Mouse (Mus musculus) forebrain, embryonic 12.5 days (tissue): Measurements from ENCODE around the gene Mcmbp. TPM values are rescaled to one million over a fixed set of nuclear protein-coding genes. Genes with fewer than 3 reads are reported as not detected.

Experiments
- ATAC-seq: fragments of 200-750 bp; cut with Nextera tagmentation; 2 replicates; pipeline ENCODE4 v1.8.0; 2017; ENCODE audit warnings: moderate TSS enrichment; ENCODE audit not compliant: low FRiP score
- H3K27ac ChIP-seq: fragments of 300-500 bp; sonication (generic); 2 replicates; pipeline ENCODE4 v1.5.1; 2016; ENCODE audit warnings: mild to moderate bottlenecking
- H3K27me3 ChIP-seq: fragments of 300-500 bp; sonication (generic); 2 replicates; pipeline ENCODE4 v1.6.1; 2016; ENCODE audit warnings: mild to moderate bottlenecking
- H3K36me3 ChIP-seq: fragments of 300-500 bp; sonication (generic); replicated peaks from 2 replicates; pipeline ENCODE4 v1.6.1; 2016; ENCODE audit warnings: mild to moderate bottlenecking
- H3K4me1 ChIP-seq: fragments of 300-500 bp; sonication (generic); 2 replicates; pipeline ENCODE4 v1.6.1; 2016
- H3K4me2 ChIP-seq: fragments of 300-500 bp; sonication (generic); 2 replicates; pipeline ENCODE4 v1.6.1; 2016; ENCODE audit warnings: mild to moderate bottlenecking, moderate library complexity
- H3K4me3 ChIP-seq: fragments of 300-500 bp; sonication (generic); replicated peaks from 2 replicates; pipeline ENCODE4 v1.5.1; 2016; ENCODE audit warnings: mild to moderate bottlenecking
- H3K9ac ChIP-seq: fragments of 300-500 bp; sonication (generic); 2 replicates; pipeline ENCODE4 v1.6.1; 2016; ENCODE audit warnings: mild to moderate bottlenecking
- H3K9me3 ChIP-seq: fragments of 300-500 bp; sonication (generic); 2 replicates; pipeline ENCODE4 v1.6.1; 2016
- WGBS: fragments of 180-500 bp; shearing (Covaris S2); methylation state at CpG from one replicate; pipeline ENCODE4 v1.1.7; 2016; 5-methylcytosine and 5-hydroxymethylcytosine counted together
- polyA plus RNA-seq: library from polyadenylated mRNA; unstranded; fragments of >200 nt; fragmentation: Nextera tagmentation; extraction: Ambion mirVana; gene quantifications from 2 replicates; pipeline ENCODE4 v1.2.1, GENCODE M21; 2016

Gene Mcmbp
- 73.3 and 83.0 TPM in 2 replicates for polyA plus RNA-seq

DNA sequence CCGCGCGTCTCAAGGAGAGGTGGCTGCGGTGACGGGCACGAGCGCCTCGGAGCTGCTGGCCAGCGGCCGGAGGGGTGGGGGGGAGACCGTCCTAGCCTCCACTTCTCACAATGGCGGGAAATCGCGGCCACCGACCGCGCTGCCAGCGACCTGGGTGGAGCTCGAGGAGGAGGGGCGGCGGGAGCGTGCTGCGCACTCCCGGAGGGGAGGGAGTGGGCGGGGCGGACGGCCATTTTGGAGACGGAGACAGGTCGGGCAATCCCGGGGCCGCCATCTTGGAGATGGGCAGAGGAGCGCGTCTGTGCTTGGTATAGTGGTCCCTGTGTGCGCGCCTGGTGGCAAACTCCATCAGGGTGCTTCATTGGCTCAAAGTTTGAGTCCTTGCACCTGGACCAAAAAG lies at the start of gene Mcmbp:
TSS of gene Mcmbp (minus strand) at position 162 of the 400 bp plus-strand sequence.
- Histone ChIP-seq H3K36me3 (peaks cover 9% of the 10 kb centered on the region), H3K27ac (peak within 1 kb of the TSS; percentile 87), H3K27me3 (peaks cover 21% of the 10 kb centered on the region), H3K4me3 (peak within 1 kb of the TSS; percentile 99), H3K9me3 (no peaks in the 10 kb centered on the region), H3K4me2 (peak within 1 kb of the TSS; percentile 95), H3K9ac (peak within 1 kb of the TSS; percentile 98), H3K4me1 (peaks cover 27% of the 10 kb centered on the region)
- ATAC-seq = peak; percentile 86
- under 1% methylated on average over 34 of the region's 35 CpGs for WGBS

DNA sequence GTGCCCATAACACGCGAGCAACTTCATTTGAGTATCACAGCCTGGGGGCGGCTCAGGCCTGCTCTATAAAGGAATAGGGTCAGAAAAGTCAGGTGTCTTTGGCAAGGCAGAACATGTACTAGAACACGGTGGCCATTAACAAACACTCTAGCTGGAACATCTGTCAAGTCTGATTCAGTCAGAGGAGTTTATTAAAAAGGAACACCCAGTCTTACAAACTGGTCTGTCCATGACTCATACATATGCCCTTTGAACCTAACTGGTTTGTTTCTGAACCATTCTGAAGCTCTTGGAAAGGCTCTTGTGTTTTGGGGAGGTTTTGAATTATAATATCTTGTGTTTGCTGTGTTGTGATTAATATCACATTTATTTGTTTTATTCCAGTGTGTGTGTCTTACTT lies 49.8 kb upstream of the Mcmbp start:
- no peak overlapping the region for H3K9ac ChIP-seq
- no peaks in the 10 kb centered on the region; the same call in 1 of the 2 replicates for H3K9me3 ChIP-seq
- WGBS = 87% methylated on average over 4 of the region's 4 CpGs
- H3K36me3 ChIP-seq = peaks cover 17% of the 10 kb centered on the region
- ATAC-seq = no peak
- no peak overlapping the region for H3K4me3 ChIP-seq
- no peaks in the 10 kb centered on the region for H3K4me1 ChIP-seq
- no peaks in the 10 kb centered on the region for H3K27me3 ChIP-seq
- no peak overlapping the region for H3K4me2 ChIP-seq
- no peak overlapping the region for H3K27ac ChIP-seq

DNA sequence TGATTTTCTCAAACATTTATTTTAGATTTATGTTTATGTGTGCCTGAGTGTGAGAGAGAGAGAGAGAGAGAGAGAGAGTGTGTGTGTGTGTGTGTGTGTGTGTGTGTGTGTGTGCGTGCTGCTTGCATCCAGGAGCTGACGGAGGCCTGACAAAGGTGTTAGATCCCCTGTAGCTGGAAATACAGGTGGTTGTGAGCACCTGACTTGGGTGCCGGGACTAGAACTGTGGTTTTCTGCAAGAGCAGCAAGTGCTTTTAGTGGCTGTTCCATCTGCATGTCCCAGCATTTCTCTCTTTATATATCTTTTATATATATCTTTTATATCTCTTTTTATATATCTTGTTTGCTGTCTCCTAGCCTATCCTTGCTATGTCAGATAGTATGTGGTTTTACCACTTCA lies 41.6 kb upstream of the Mcmbp start:
- Histone ChIP-seq H3K27me3 (no peaks in the 10 kb centered on the region), H3K4me3 (no peak overlapping the region), H3K9ac (no peak overlapping the region), H3K27ac (no peak overlapping the region), H3K36me3 (peaks cover 71% of the 10 kb centered on the region), H3K9me3 (no peaks in the 10 kb centered on the region; the same call in 1 of the 2 replicates), H3K4me1 (no peaks in the 10 kb centered on the region), H3K4me2 (no peak overlapping the region)
- WGBS = 81% methylated on average over 3 of the region's 3 CpGs
- no peak for ATAC-seq

DNA sequence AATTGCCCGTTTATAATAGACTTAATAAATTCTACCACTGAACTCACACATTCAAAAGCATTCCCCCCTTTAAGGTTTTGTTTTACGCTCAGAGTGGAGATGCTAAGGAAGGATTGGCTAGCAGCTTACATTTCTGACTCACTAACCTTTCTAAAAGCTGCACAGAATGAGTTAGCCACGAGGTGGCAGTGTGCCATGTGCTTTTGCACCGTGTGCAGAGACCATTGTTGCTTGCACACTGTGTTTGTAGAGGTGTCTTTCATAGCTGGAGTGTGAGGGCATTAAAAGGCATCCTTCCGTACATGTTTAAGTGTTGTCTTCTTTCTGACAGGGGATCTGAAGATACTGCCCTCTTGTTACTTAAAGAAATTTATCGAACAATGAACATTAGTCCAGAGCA lies 39.0 kb upstream of the Mcmbp start:
- 39% methylated on average over 6 of the region's 6 CpGs for WGBS
- Histone ChIP-seq H3K4me1 (no peaks in the 10 kb centered on the region), H3K9me3 (no peaks in the 10 kb centered on the region), H3K4me2 (no peak overlapping the region), H3K36me3 (peaks cover 75% of the 10 kb centered on the region), H3K4me3 (no peak overlapping the region), H3K27ac (no peak overlapping the region), H3K9ac (no peak overlapping the region), H3K27me3 (no peaks in the 10 kb centered on the region)
- ATAC-seq = peak; percentile 69; the same call in 1 of the 2 replicates

DNA sequence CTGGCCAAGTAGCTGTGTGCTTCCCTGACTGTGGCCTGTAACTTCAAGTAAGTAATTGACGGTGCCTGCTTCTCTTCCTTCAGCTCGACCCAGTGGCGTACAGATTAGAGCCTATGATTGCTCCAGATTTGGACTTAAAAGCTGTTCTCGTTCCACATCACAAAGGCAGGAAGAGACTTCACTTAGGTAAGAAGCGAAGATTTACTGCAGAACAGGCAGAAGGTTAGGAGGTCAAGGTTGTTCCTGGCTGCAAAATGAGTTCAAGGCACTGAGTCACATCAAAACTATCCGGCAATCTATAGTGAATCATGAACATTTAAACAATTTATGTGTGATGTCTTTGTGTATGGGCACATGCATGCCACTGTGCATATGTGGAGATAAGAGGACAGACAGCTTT lies 36.9 kb upstream of the Mcmbp start:
- no peak for ATAC-seq
- Histone ChIP-seq H3K4me2 (no peak overlapping the region), H3K4me1 (no peaks in the 10 kb centered on the region), H3K9ac (no peak overlapping the region), H3K27me3 (no peaks in the 10 kb centered on the region), H3K9me3 (no peaks in the 10 kb centered on the region), H3K4me3 (no peak overlapping the region), H3K36me3 (peaks cover 79% of the 10 kb centered on the region), H3K27ac (no peak overlapping the region)
- 94% methylated on average over 6 of the region's 6 CpGs for WGBS

DNA sequence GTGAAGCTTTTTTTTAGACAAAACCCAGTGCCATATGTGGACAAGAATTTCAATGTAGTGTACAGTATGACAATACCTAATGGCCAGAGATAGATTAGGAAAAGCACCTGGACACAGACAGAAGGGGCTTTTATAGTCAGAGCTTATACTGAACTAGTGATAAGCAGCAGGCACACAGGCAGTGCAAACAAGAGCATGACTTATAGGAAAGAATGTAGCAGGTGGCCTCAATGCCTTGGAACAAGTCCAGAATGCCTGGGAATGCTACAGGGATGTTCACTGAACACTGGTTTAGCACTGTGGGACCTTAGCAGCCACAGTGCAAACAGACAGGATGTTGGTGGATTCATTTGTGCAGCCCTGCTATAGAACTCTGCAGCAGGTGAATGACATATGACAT lies 26.4 kb upstream of the Mcmbp start:
- Histone ChIP-seq H3K27me3 (no peaks in the 10 kb centered on the region), H3K4me1 (no peaks in the 10 kb centered on the region), H3K4me3 (no peak overlapping the region), H3K9me3 (no peaks in the 10 kb centered on the region), H3K9ac (no peak overlapping the region), H3K4me2 (no peak overlapping the region), H3K27ac (no peak overlapping the region), H3K36me3 (peaks cover 86% of the 10 kb centered on the region)
- ATAC-seq = no peak

DNA sequence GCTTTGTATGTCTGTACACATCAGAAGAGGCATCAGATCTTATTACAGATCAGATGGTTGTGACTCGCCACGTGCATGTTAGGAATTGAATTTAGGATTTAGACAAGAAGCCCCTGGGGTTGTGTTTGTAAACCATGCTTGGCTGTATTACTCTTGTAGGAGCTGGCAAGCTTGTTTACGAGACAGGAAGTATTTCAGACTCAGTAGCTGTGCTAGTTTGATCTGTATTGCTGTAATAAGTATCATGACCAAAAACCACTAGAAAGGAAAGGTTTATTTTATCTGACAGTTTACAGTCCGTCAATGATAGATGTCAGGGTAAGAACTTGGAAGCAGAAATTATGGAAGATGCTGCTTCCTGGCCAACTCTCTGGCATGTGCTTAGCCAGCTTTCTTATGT lies 18.7 kb upstream of the Mcmbp start:
- Histone ChIP-seq H3K36me3 (peaks cover 93% of the 10 kb centered on the region), H3K27me3 (no peaks in the 10 kb centered on the region), H3K4me1 (no peaks in the 10 kb centered on the region), H3K27ac (no peak overlapping the region), H3K9ac (no peak overlapping the region), H3K4me2 (no peak overlapping the region), H3K4me3 (no peak overlapping the region), H3K9me3 (no peaks in the 10 kb centered on the region)
- WGBS = 97% methylated on average over 4 of the region's 4 CpGs
- ATAC-seq = no peak

DNA sequence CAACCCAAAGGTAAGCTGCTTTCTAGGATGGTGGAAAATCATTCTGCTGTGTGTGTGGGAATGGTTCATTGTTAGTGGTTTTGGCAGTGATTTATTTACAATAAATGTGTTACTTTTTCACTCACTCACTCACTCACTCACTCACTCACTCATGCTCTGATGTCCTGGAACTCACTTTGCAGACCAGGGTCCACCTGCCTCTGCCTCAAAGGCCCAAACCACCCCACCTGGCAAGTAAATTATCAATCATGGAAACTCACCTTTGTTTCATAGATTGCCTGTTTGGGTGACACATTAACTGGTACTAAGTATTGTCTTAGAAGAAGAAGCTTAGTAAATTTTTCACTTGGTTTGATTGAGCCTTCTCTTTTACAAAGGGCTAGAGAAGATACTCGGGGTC lies 15.1 kb upstream of the Mcmbp start:
- Histone ChIP-seq H3K27me3 (no peaks in the 10 kb centered on the region), H3K9ac (no peak overlapping the region), H3K9me3 (no peaks in the 10 kb centered on the region), H3K4me3 (no peak overlapping the region), H3K36me3 (peaks cover 88% of the 10 kb centered on the region), H3K4me2 (no peak overlapping the region), H3K4me1 (no peaks in the 10 kb centered on the region), H3K27ac (no peak overlapping the region)
- ATAC-seq = no peak
- 85% methylated on average over 1 of the region's 1 CpGs for WGBS

DNA sequence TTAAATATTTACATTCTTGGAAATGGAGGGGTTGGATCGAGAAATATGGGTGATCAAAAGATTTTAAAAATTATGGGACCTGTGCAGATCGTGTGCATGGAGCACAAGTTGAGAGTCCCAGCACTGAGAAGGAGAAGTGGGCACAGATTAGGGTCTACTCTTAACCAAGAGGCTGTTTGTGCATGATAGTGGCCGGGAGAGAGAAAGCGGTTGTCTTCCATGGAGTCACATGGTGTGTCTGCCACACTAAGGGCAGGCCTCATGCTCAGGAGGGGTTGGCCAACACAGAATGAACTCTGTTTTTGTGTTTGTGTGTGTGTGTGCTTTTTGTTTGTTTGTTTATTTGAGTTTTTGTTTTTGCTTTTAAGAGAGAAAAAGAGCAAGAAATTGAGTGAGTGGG lies 11.7 kb upstream of the Mcmbp start:
- 93% methylated on average over 4 of the region's 4 CpGs for WGBS
- Histone ChIP-seq H3K27me3 (no peaks in the 10 kb centered on the region), H3K4me3 (no peak overlapping the region), H3K4me2 (no peak overlapping the region), H3K4me1 (peaks cover 9% of the 10 kb centered on the region), H3K9me3 (no peaks in the 10 kb centered on the region), H3K36me3 (peaks cover 67% of the 10 kb centered on the region), H3K27ac (no peak overlapping the region), H3K9ac (no peak overlapping the region)
- no peak for ATAC-seq

DNA sequence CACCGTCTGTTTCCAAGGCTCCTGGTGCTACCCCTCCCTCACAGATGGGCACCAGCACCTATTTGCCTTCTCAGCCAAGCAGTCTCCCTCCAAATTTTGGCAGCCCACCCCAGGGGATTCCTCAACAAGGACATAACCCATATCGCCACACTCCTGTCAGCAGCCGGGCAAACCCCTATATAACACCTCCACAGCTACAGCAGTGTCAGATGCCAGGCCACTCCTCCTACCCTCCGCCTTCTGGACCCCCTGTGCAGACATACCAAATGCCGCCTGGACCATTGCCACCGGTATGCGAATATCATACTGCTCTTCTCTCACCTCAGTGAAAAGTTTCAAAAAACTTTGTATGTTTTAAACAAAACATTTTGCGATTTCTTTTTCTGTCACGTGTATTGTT lies 10.0 kb upstream of the Mcmbp start:
- WGBS = 93% methylated on average over 9 of the region's 9 CpGs
- H3K9me3 ChIP-seq = no peaks in the 10 kb centered on the region
- no peak overlapping the region for H3K9ac ChIP-seq
- ATAC-seq = no peak
- H3K27ac ChIP-seq = no peak overlapping the region
- H3K4me2 ChIP-seq = no peak overlapping the region
- H3K36me3 ChIP-seq = peaks cover 52% of the 10 kb centered on the region
- no peak overlapping the region for H3K4me3 ChIP-seq
- H3K27me3 ChIP-seq = no peaks in the 10 kb centered on the region
- peaks cover 27% of the 10 kb centered on the region for H3K4me1 ChIP-seq

DNA sequence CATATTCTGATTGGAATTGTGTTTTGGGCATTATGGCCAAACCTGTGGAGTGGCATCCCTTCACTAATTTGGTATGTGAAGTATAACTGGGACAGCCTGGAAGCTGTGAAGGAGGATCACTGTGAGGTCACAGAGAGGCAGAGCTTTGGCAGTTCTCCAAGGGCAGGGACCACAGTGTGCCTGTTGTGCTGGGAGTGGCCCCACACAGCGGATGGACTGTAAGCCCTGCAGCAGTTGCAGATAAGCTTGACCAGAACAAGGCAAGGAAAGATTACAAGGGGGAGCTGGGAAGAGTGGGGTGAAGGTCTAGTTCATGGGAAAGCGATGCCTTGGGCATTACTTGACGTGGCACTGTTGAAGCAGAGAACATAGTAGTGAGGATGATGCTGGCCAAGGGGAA lies 8.5 kb upstream of the Mcmbp start:
- no peaks in the 10 kb centered on the region for H3K27me3 ChIP-seq
- ATAC-seq = no peak
- H3K9me3 ChIP-seq = no peaks in the 10 kb centered on the region
- no peak overlapping the region for H3K9ac ChIP-seq
- peaks cover 37% of the 10 kb centered on the region for H3K36me3 ChIP-seq
- WGBS = 79% methylated on average over 3 of the region's 3 CpGs
- H3K4me2 ChIP-seq = no peak overlapping the region
- H3K4me3 ChIP-seq = no peak overlapping the region
- H3K27ac ChIP-seq = no peak overlapping the region
- H3K4me1 ChIP-seq = peaks cover 32% of the 10 kb centered on the region

DNA sequence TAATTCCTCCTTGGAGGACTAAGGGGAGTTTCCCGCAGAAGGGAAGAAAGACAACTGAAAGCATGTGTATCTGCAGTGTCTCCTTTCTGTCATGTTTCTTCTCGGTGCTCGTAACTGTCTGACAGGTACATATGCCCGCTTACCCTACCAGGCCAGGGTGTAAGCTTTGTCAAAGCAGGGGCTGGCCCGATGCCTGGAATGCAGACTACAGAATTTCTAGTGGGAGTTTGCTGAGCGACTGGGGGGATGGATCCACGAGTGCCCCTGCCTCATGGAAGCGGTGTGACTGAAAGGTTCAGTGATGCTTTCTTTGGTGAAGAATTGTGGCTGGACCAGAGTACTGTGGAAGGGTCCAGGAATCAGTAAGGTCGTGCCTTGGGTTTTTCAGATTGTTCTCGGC lies 5.9 kb upstream of the Mcmbp start:
- Histone ChIP-seq H3K4me1 (peaks cover 32% of the 10 kb centered on the region), H3K9me3 (no peaks in the 10 kb centered on the region), H3K27ac (no peak overlapping the region), H3K36me3 (peaks cover 19% of the 10 kb centered on the region), H3K9ac (no peak overlapping the region), H3K27me3 (peaks cover 21% of the 10 kb centered on the region), H3K4me2 (peak overlapping the region; percentile 95), H3K4me3 (peak overlapping the region; percentile 91)
- no peak for ATAC-seq
- 93% methylated on average over 10 of the region's 10 CpGs for WGBS

DNA sequence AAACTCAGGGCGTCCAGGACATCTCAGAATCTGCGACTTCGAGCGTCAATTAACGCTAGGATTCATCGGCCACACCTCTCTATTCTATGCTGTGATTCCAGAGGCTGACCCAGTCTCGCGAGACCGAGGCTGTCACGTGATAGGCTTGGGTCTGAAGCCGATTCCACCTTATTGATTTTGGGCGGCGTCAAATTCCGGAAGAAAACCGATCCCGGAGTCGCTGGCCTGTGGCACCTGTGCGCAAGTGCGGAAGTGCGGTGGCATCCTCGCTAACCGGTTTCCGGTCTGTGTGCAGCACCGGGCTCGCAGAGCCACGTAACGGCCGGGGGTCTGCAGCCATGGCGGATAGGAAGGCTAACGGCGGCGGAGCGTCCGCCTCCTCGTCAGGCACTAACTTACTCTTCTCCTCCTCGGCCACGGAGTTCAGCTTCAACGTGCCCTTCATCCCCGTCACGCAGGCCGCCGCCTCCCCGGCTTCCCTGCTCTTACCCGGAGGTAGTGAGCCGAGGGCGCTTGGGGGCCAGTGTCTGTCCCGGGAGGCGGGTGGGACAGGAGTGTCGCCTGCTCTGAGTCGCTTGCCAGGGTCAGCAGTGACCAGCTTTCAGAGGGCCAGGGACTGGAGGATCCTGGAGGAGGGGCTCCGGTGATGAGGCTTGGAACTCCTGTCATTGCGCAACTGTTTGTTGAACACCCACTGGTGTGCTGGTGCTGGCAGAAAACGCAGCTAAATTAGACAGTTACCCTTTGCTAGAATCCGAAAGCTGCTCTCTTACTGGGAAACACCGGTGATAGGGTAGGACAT lies 4.6 kb upstream of the Mcmbp start, which contains the start of gene Sec23ip:
TSS of gene Sec23ip (plus strand) at position 260 of the 802 bp plus-strand sequence.
- peak; percentile 90 for ATAC-seq
- WGBS = under 1% methylated on average over 55 of the region's 55 CpGs
- Histone ChIP-seq H3K36me3 (0 out of 2 replicates have a peak, but pooled peaks cover 7% of the 10 kb centered on the region), H3K4me1 (peaks cover 32% of the 10 kb centered on the region), H3K9ac (peak within 1 kb of the TSS; percentile 82), H3K27ac (peak within 1 kb of the TSS; percentile 66; the same call in 1 of the 2 replicates), H3K27me3 (peaks cover 21% of the 10 kb centered on the region), H3K9me3 (no peaks in the 10 kb centered on the region), H3K4me3 (peak within 1 kb of the TSS; percentile 91), H3K4me2 (peak within 1 kb of the TSS; percentile 95)
